Mouse (Mus musculus): ENCODE results near the gene Slc37a1. TPM values are rescaled to one million over a fixed set of nuclear protein-coding genes. Genes with fewer than 3 reads are reported as not detected.
"Not testable (repeated sequence)": the region's sequence is repeated elsewhere in the genome, so short reads cannot be mapped to it uniquely, and the experiment has no call there.

The Slc37a1 gene
- polyA plus RNA-seq, 1 experiment: 7.2 TPM

DNA sequence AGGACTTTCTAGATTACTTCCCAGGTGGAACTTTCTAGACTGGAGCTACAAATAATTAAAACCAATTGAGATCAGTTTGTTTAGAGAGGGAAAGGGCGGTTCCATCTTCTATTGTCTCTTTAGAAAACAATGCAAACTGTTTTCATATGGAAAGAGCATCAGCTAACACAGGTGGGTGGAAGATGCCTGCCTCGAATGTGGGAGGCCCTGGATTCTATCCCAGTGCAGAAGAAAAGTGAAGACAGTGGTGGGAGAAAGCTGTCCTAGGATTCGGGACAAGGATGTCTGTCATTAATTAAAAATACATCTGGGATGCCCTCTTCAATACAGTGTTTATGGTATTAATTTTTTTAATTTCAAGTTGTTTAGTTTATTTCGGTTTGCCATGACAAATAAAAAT, 19.5 kb upstream of the Slc37a1 start:
- TF ChIP-seq CTCF (IDR thresholded peaks at IDR 0.05; ENCODE audit: control insufficient read depth, insufficient read depth, insufficient replicate concordance, low read depth, low read length) (no peak), POLR2A (IDR thresholded peaks at IDR 0.05; ENCODE audit: control insufficient read depth, low read depth, low read length) (no peak)
- Histone ChIP-seq H3K36me3 (ENCODE audit: control insufficient read depth, insufficient read depth, low read length) (peaks cover 1% of the 10 kb centered on the region; the same call in 1 of the 2 replicates), H3K4me3 (ENCODE audit: control insufficient read depth, low read depth, low read length) (no peak overlapping the region), H3K27ac (ENCODE audit: control insufficient read depth, insufficient read depth, low read depth, low read length) (no peak overlapping the region), H3K27me3 (ENCODE audit: control insufficient read depth, insufficient read depth, low read length) (no peaks in the 10 kb centered on the region), H3K4me1 (ENCODE audit: control insufficient read depth, insufficient read depth, low read length) (no peaks in the 10 kb centered on the region)

DNA sequence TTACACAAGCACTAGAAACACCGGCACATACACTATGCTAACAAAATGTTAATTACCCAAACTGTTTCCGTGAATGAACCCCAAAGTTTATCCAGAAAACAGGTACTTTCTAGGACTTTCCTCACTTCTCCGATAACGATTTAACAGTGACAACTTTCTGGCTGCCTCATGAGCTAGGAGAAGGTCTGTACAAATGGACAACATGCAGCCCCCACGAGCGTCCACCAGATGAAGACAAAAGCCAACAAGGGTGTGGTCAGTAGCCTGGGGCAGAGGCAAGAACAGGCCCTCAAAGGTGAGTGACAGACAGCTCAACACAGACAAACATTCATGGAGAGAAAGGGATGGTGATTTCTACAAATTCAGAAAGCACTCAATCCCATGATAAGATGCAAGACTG, 19.0 kb upstream of the Slc37a1 start:
- Histone ChIP-seq H3K27me3 (ENCODE audit: control insufficient read depth, insufficient read depth, low read length) (no peaks in the 10 kb centered on the region), H3K36me3 (ENCODE audit: control insufficient read depth, insufficient read depth, low read length) (peaks cover 1% of the 10 kb centered on the region; the same call in 1 of the 2 replicates), H3K4me1 (ENCODE audit: control insufficient read depth, insufficient read depth, low read length) (no peaks in the 10 kb centered on the region), H3K27ac (ENCODE audit: control insufficient read depth, insufficient read depth, low read depth, low read length) (no peak overlapping the region), H3K4me3 (ENCODE audit: control insufficient read depth, low read depth, low read length) (no peak overlapping the region)
- TF ChIP-seq CTCF (IDR thresholded peaks at IDR 0.05; ENCODE audit: control insufficient read depth, insufficient read depth, insufficient replicate concordance, low read depth, low read length) (no peak), POLR2A (IDR thresholded peaks at IDR 0.05; ENCODE audit: control insufficient read depth, low read depth, low read length) (no peak)

DNA sequence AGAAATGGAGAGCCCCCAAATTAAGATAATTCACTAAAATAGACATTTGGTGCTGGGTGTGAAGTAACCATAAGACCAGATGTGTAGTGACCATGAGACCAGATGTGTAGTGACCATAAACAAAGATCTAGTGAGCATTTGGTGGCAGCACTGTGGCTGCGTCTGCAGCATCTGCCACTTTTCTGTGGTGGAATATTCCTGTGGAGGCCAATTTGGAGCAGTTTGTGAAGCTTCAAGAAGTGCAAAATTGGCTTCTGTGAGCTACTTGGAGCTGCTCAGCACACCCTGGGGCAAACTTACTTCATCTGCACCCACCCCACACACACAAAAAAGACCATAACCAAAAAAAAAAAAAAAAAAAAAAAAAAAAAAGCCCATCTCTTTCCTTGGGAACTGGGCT, 18.6 kb upstream of the Slc37a1 start:
- Histone ChIP-seq H3K36me3 (ENCODE audit: control insufficient read depth, insufficient read depth, low read length) (peaks cover 1% of the 10 kb centered on the region; the same call in 1 of the 2 replicates), H3K27ac (ENCODE audit: control insufficient read depth, insufficient read depth, low read depth, low read length) (no peak overlapping the region), H3K4me1 (ENCODE audit: control insufficient read depth, insufficient read depth, low read length) (no peaks in the 10 kb centered on the region), H3K27me3 (ENCODE audit: control insufficient read depth, insufficient read depth, low read length) (no peaks in the 10 kb centered on the region), H3K4me3 (ENCODE audit: control insufficient read depth, low read depth, low read length) (no peak overlapping the region)
- TF ChIP-seq CTCF (IDR thresholded peaks at IDR 0.05; ENCODE audit: control insufficient read depth, insufficient read depth, insufficient replicate concordance, low read depth, low read length) (no peak), POLR2A (IDR thresholded peaks at IDR 0.05; ENCODE audit: control insufficient read depth, low read depth, low read length) (no peak)

- Histone ChIP-seq H3K27ac (ENCODE audit: control insufficient read depth, insufficient read depth, low read depth, low read length) (no peak overlapping the region), H3K36me3 (ENCODE audit: control insufficient read depth, insufficient read depth, low read length) (peaks cover 1% of the 10 kb centered on the region; the same call in 1 of the 2 replicates), H3K4me3 (ENCODE audit: control insufficient read depth, low read depth, low read length) (no peak overlapping the region), H3K27me3 (ENCODE audit: control insufficient read depth, insufficient read depth, low read length) (no peaks in the 10 kb centered on the region), H3K4me1 (ENCODE audit: control insufficient read depth, insufficient read depth, low read length) (no peaks in the 10 kb centered on the region)
- TF ChIP-seq CTCF (IDR thresholded peaks at IDR 0.05; ENCODE audit: control insufficient read depth, insufficient read depth, insufficient replicate concordance, low read depth, low read length) (no peak), POLR2A (IDR thresholded peaks at IDR 0.05; ENCODE audit: control insufficient read depth, low read depth, low read length) (no peak)
Observed at GRCm38 (mm10) chr17:31269761-31270160, 16.8 kb upstream of the Slc37a1 start.

DNA sequence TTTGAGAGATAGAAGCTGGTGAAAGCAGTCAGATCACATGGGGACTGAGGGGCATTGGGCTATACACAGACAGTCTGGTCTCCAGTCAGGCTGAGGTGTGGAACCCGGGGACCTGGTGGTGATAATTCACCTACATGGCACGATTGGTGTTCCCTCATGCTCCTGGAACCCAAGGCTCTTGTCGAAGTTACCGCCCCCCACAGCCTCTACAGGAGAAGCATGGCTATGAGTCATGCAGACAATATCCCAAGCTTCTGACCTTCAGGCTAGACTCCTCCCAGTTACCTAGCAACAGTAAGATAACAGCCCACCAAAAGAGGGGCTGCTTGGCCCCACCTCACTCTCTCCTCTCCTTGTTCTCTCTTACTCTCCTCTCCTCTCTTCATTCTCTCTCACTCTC, 16.3 kb upstream of the Slc37a1 start:
- Histone ChIP-seq H3K27ac (ENCODE audit: control insufficient read depth, insufficient read depth, low read depth, low read length) (peak overlapping the region; percentile 56; the same call in 1 of the 2 replicates), H3K27me3 (ENCODE audit: control insufficient read depth, insufficient read depth, low read length) (no peaks in the 10 kb centered on the region), H3K4me1 (ENCODE audit: control insufficient read depth, insufficient read depth, low read length) (no peaks in the 10 kb centered on the region; the same call in 1 of the 2 replicates), H3K4me3 (ENCODE audit: control insufficient read depth, low read depth, low read length) (no peak overlapping the region), H3K36me3 (ENCODE audit: control insufficient read depth, insufficient read depth, low read length) (peaks cover 1% of the 10 kb centered on the region; the same call in 1 of the 2 replicates)
- TF ChIP-seq CTCF (IDR thresholded peaks at IDR 0.05; ENCODE audit: control insufficient read depth, insufficient read depth, insufficient replicate concordance, low read depth, low read length): no peak

GRCm38 (mm10) chr17:31270736-31271135, 15.9 kb upstream of the Slc37a1 start:
- H3K36me3 ChIP-seq (ENCODE audit: control insufficient read depth, insufficient read depth, low read length); H3K4me1 ChIP-seq (ENCODE audit: control insufficient read depth, insufficient read depth, low read length); H3K27me3 ChIP-seq (ENCODE audit: control insufficient read depth, insufficient read depth, low read length); H3K27ac ChIP-seq (ENCODE audit: control insufficient read depth, insufficient read depth, low read depth, low read length); H3K4me3 ChIP-seq (ENCODE audit: control insufficient read depth, low read depth, low read length): not testable (repeated sequence)

DNA sequence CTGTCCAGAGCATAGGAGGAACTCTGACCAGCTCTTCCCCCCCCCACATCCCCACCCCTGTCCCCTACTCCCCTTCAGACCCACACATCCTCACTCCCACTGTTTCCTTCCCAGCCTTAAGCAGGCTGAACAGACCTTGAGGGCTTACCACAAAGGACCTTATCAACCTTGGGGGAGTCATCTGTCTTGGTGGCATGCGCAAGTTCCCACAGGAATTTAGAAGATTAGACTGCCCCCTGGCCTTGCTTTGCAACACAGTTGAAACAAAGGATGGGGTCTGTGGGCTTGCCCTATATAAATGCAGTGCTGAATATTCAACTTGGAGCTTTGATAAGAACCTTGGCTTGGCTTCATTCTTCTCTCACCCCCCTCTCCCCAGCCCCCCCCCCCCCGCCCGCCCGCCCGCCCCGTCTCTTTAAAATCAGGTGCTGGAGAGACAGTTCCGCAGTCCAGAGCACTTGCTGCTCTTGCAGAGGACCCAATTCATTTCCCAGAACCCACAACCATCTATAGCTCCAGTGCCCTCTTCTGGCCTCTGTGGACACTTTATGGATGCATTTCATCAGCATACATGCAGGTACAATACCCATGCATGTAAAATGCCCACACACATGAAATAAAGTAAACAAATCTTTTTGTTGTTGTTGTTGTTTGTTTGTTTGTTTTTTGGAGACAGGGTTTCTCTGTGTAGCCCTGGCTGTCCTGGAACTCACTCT, 15.3 kb upstream of the Slc37a1 start:
- Histone ChIP-seq H3K36me3 (ENCODE audit: control insufficient read depth, insufficient read depth, low read length) (peaks cover 5% of the 10 kb centered on the region; the same call in 1 of the 2 replicates), H3K27ac (ENCODE audit: control insufficient read depth, insufficient read depth, low read depth, low read length) (no peak overlapping the region), H3K4me3 (ENCODE audit: control insufficient read depth, low read depth, low read length) (no peak overlapping the region), H3K27me3 (ENCODE audit: control insufficient read depth, insufficient read depth, low read length) (no peaks in the 10 kb centered on the region), H3K4me1 (ENCODE audit: control insufficient read depth, insufficient read depth, low read length) (peaks cover 5% of the 10 kb centered on the region)
- no peak for TF ChIP-seq CTCF (IDR thresholded peaks at IDR 0.05; ENCODE audit: control insufficient read depth, insufficient read depth, insufficient replicate concordance, low read depth, low read length)
- TF ChIP-seq POLR2A (IDR thresholded peaks at IDR 0.05; ENCODE audit: control insufficient read depth, low read depth, low read length): no peak

Measured in testis, adult 2 months (tissue).